Mouse (Mus musculus) cerebellum, adult 11-12 months (tissue): ENCODE results near the gene Syt1.

Source experiments
- DNase-seq: peaks from one replicate; pipeline ENCODE4 v3.0.0; 2022

The Syt1 gene

DNA sequence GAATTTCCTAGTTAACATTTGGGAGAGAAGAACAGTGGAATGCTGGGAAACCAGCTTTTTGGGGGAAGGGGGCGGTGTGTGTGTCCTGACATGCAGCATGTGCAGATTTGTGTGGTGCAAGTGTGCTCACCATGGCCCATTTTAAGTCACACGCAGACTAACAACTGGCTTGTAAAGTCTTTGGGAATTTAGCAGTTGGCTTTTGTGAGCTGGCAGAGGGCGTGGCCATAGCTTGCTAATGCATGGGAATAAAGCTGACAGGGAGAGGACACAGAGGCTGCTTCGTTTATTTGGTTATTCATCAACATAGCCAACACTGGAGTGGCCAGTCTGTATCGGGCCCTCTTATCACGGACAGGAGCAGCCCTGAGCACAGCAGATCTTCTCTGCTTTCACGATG, 505.9 kb downstream of the Syt1 start:
- DNase-seq = no peak

DNA sequence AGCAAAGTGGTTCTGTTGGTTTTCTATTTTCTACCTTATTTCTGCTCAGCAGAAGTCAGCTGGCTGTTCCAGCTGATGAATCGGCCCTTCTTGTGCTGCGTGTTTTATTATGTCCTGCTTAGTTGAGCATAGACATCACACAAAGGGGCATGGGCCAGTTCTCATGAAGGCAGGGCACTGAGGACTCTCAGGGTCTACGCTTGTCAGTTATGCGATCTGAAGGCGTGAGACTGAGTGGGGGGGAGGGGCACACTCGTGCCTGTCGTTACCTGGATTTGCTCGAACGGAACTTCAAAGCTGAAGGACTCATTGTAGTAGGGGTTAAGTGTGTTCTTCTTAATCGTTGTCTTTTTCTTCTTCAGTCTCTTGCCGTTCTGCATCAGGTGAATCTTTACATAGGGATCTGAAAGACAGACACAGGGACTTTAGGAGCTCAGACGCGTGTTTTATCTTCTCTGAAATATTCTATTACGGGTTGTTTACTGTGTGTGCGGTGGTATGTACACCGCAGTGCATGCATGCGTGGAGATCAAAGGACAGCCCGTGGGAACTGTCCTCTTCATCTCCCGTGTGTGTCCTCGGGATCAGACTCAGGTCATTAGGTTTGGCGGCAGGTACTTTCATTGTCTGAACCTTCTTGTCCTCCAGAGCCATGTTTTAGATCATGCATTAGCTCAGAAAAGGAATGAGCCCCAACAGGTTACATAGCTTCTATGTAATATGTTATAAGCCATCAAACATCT, 506.5 kb downstream of the Syt1 start:
- no peak for DNase-seq

DNA sequence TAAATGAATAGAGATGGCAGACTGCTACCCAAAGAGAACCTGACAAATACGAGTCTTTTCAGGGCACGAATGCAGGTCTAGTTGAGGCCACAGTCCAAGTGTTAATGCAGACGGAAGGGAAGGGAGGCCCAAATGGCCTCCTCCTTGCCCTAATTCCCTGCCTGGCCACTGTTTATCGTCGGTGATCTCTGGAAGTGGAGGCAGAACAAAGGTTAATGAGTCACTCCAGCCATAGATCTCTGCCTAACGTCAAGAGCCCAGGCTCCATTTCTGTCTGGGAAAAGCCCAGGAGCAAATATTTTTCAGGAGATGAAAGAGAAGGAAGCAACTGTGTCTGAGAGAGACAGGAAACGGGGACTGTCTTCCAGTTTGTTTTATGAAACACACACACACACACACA, 520.6 kb downstream of the Syt1 start:
- DNase-seq = no peak

DNA sequence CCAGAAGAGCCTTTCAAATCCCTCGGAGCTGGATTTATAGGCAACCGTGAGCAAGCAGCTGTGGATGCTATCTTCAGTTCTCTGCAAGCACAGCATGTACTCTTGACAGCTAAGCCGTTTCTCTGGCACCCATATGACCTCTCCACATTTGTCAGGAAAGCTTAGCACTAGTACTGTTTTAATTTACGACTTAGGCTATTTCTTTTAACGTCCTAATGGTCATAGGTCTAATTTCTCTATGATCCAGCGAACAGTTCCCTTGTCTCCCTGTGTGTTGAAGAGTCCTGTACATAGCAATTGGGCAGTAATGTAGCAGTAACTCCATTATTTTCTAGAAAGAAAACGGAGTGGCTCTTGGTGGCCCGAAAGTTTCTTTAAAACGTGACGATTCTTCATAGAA, 526.8 kb downstream of the Syt1 start:
- DNase-seq = no peak

DNA sequence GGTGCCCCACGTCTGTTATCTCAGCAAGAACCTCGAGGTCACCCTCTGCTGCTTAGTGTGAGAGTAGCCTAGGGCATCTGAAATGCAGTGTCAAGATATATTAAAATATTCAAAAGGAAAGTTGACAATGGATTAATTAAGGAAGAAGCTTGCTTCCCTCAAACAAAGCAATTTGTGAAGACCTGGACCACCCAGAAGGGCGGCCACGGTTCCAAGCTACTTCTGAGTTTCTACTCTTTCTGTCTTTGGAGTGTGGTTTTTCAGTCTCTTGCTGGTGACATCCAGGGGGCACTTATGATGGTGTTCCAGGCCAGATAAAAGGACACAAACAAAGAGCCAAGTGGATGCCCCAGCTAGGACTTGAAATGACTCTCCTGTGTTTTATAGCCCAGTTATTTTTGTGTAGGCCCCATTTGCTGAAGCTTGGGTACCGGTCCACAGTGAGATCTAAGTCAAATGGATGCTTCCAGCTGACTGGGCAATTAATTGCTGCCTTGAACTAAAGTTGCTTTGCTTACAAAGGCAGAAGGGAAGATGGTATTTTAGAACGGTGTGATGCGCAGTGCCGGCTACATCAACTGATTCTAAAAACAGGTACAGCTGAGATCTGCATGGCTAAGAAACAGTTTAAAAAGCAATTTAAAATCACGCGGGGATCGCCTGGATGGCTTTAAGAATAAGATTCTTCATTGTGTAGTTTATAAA, 530.5 kb downstream of the Syt1 start:
- DNase-seq = no peak

DNA sequence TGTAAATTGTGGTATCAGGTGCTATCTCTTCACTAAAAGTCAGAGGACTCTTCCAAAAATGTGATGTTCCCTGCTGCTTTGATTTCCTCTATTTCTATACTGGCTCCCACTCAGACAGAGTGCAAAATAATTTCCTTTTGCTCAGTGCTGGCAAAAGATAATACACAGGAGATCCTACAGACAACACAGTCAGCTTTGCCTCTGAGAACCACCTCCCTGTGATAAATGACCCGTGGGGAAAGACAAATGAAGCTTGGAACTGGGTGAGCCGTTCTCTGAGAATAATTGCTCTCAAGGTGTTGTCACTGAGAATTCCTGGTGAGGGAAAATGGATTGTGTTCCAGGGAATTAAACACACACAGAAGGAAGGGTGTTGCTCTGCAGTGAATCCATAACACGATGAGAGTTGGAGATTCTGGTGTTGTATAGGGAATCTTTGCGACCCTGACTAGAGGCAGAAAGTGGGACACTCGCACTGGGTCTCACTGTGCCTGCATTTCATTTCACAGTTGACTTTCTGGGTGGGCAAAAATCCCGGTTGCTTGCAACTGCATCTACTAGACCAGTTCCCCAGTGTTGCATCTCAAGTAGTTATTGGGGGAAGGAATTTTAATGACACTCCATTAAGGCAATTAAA, 540.3 kb downstream of the Syt1 start:
- DNase-seq = peak; percentile 26

DNA sequence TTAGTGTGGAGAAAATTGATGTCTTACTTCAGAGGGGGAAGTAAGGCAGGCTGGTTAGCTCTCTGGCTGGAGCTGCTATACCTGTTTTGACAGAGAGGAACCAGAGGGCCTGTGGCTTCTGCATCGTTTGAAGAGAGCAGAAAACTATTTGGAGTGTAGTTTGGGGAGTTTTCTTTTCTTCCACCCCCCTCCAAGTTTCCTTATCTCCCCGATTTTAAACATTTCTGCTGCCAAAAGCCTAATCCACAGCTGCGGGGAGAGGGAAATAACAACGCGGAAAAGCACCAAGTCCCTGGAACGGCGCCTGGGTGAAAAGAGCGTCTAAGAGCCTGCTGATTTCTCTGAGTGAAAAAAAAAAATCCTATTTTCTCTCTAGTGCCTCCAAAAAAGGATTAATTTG, 544.2 kb downstream of the Syt1 start:
- DNase-seq = no peak

DNA sequence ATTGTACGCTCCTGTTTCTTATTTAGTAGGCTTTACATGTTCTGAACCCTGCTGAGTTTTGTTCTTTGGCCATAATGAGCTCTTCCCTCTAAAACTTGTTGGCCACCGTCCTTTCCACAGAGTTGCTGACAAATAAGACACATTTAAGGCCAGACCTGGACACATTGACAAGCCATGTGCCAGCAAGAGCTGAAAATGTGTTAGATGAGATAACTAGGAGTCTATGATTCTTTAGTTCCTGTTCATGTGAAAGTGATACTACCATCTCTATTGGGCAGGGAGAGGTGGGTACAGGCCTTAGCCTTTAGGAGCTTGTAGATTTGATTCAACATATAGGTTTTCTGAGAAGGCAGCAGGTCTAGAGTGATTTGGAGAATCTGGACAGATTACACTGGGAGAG, 548.9 kb downstream of the Syt1 start:
- DNase-seq = no peak

DNA sequence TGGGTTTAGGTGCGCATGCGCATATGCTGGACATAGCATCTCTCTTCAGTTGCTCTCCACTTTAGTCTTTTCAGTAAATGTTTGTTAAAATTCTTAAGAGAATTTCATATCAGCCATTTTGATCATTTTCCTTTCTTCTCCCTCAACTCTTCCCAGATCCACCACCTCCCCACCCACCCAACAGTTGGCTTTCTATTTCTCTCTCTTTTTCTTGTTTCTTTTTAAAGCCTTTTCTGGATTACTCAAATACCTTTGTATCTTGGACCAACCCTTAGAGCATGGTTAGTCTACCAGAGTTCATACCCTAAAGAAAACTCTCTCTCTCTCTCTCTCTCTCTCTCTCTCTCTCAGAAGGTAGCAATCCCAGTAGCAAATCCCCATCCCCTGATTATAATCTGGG, 553.7 kb downstream of the Syt1 start:
- DNase-seq = no peak

DNA sequence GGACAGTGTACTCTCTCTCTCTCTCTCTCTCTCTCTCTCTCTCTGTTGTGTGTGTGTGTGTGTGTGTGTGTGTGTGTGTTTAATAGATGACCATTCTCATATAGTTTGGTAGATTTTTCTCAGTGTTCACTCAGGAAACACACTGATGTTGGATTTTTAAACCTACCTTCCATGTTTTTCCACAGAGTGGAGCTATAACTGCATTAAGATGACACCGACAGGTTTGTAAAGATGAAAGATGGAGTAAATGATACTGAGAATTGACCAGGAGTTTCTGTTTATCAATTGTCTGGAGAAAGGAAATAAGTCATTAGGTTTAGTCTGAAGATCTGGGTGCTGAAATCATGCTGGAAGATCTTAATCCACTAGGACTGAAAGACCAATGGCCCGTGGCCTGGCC, 554.9 kb downstream of the Syt1 start:
- DNase-seq = no peak

DNA sequence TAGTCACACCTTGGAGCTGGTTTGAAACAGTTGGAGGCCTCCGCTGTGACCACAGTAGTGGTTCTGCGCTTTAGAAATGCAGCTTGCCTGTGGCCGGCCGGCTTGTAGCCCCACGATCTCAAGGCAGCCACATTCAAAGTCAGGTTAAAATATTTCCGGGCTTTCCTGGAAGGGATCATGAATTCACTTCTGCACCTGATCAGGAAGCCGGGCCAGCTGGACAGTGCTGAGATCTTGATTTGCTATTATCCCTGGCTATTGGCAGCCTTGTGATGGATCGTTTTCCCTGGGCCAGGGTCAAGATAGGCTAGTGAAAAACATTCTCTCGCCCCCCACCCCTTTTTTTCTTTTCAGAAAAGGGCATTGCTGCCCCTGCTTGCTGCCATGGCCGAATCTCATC, 555.6 kb downstream of the Syt1 start:
- DNase-seq = no peak

DNA sequence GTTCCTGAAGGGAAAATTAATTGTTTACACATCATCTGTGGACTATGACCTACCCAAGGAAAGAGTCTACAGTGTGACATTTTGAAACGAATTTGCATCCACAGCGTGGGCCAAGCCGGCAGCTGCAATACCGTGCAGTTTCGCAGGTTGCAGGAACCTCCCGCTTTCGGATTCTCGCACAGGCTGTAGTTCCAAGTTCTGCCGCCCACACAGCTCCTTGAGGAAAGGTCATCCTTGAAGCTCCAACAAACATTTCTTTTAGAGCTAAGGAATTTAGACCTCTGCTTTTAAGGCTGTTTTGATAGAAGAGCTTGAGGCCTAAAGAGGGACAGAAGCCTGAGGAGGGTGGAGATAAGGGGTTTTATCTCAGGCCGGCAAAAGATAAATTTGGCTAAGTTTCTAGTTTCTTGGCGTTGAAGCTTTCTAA, 556.1 kb downstream of the Syt1 start:
- DNase-seq = no peak

DNA sequence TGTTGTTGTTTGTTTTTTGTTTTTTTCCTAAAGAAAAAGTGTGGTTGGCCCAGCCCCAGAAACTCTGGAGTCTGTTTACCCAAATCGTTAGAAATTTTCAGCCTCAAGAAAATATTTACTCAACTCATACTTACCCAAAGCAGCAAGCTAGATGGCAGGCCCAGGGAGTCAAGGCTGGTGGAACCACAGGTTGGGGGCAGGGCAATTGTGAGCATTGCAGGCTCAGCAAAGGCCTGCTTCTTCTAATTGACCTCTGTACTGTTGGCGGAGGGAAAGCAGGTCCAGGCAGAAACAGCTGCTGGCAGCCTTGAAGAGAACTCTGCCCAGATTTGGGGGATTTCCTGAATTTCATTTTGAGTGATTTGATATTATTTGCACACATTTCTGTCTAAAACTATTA, 557.2 kb downstream of the Syt1 start:
- DNase-seq = no peak

DNA sequence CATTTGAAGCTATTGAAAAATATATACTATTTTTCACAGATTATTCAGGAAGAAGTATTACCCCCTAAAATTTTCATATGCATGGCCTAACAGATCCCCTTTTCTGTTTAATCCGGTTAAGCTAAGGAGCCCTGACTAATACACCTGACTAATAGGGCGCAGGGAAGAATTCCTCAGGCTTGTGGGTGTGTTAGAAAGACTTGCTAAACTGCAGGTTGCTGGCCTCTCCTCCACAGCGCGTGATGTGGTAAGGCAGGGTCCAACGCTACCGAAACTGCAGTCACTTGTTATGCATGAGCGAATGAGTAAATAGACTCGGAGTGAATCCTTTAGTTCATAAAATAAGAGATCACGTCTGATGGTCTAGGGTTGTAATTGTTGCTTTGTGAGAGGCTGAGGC, 558.4 kb downstream of the Syt1 start:
- no peak for DNase-seq

DNA sequence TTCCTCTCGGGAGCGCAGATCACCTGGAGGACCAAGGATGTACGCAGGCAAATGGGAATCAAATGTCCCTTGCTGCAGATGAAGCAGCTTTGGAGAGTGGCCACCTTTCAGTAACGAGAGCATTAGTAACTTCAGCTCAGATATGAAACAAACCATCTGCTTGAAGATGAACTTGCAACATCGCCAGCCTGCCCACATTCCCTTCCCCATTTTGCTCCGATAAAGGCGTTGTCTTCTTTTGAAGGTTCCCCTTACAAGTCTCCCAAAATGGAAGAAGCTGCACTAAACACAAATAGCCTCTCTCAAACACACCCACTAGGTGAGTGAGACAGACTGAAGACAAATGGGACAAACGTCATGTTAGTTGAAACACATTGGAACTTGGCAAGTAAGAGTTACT, 559.3 kb downstream of the Syt1 start:
- DNase-seq = no peak

DNA sequence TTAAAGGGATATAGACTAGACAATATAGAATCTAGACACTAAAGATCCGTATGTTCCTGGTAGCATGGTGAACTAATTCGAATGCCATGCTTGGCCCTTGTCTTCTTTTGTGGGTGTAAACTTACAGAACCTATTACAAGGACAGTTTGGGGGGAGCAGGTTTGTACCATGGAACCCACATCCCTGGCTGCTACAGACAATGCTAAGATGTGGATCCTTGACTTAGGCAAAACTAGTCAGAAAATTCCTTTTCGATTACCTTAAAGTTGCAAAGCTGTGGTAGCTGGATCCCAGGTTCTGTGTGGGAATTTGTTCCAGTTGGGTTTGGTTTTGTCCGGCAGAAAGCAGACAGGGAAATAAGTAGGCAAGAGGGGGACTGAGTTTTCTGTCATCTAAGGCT, 560.4 kb downstream of the Syt1 start:
- DNase-seq = no peak

DNA sequence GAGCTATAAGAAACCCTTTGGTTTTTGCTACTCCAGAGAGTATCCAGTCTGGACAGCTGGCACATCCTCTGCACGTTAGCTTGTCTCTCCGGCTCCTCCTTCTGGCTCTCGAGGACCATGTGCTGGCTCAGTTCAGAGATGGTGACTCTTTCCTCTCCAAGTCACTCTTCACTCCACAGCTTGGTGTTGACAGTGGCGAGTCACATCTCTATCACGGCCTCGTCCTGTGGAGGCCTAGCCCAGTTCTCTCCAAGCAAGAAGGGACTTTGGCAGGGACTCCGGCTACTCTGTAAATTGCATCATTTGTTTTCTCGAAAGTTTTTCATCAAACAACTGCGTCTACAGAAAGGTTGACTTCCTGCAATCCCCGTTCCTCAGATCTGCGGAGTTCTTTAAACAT, 562.4 kb downstream of the Syt1 start:
- DNase-seq = no peak
